Mouse (Mus musculus): Measurements from ENCODE around the gene Itpr2.

The Itpr2 gene

GRCm38 (mm10) chr6:146258751-146259150 lies 243.3 kb downstream of the Itpr2 start:
- no peak for DNase-seq (ENCODE audit: low spot score)

DNA sequence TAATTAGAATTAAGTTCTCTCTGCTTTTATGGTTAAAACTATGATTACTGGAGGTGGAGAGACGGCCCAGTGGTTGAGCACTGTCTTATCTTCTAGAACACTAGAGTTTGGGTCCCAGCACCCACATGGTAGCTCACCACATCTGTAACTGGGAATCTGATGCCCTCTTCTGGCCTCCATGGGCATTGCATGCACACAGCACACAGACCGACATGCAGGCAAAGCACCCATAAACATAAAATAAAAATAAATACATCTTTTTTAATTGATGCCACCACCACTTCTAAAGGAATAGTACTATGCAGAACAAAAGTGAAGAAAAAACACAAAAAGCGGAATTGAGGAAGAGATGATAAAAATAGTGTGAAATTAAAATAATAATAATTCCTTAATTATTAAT lies 243.8 kb downstream of the Itpr2 start:
- no peak for DNase-seq (ENCODE audit: low spot score)

DNA sequence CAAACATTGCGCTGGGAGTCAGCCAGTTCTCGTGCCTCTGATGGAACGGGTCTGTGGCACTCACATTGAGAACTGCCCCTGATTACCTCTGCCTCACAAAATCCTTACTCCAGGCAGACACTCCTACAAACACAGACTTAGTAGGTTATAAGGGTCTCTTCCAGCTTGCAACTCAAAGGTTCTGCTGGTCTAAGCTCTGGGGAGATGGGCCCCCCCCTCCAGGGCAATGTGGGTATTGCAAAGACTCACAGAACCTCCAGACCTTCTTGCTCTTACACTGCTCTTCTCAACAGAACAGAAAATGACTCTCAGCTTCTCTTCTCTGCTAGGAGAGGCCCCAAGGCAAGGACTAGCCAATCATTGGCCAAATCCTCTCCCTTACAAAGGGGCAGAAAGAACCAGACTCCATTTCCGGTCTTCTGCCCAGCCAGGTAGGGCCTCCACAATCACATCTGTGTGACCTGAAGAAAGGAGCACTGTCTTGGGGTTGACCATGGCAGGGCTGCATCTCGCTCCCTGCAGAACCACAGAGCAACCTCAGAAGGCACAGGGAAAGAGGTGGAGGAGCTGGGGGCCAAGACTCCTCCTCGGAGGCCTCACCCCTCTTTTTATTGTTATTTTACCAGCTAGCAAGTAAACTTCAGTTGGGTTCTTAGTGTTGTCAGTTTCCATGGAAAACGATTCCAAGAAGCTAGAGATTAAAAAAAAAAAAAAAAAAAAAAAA lies 244.9 kb downstream of the Itpr2 start:
- peak; percentile 30 for DNase-seq (ENCODE audit: low spot score)

DNA sequence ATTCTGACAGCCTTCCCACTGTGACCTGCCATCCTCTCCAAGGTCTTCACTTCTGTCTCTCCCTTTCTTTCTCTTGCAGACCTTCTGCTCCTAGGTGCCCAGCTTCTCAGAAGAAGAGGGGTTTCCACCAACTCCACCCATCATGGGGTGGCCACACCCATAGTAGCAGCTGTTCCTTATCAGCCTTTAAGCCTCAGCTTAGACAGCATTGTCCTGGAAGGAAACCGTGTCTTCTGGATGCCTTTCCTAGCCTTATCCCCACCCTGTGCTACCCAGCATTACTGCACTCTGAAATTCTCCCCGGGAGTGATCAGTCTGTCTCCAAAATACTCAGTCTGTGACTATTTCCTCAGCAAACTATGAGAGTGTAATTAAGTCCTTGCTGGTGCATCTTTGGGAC lies 245.6 kb downstream of the Itpr2 start:
- no peak for DNase-seq (ENCODE audit: low spot score)

- no peak for DNase-seq (ENCODE audit: low spot score)
Measured at GRCm38 (mm10) chr6:146255656-146256055, 246.4 kb downstream of the Itpr2 start.

DNA sequence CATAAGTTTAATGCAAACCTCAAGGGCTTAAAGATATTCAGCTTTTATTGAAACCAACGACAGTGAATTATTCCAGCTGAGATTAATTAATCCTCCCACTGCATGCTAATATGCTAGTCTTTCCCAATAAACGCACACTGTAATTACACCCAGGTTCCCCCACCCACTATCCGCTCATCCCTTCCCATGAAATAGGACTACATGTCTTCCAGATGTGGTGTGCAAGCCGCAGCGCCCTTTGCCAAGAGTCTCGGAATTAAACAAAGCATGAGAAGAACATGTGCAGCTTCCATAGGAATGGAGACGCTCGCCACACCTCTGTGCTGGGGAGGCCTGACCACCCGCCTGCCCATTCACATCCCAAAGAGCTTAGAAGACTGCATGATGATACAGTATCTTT lies 247.1 kb downstream of the Itpr2 start:
- no peak for DNase-seq (ENCODE audit: low spot score)

GRCm38 (mm10) chr6:146254216-146254820 lies 247.7 kb downstream of the Itpr2 start:
- DNase-seq (ENCODE audit: low spot score) = no peak

DNA sequence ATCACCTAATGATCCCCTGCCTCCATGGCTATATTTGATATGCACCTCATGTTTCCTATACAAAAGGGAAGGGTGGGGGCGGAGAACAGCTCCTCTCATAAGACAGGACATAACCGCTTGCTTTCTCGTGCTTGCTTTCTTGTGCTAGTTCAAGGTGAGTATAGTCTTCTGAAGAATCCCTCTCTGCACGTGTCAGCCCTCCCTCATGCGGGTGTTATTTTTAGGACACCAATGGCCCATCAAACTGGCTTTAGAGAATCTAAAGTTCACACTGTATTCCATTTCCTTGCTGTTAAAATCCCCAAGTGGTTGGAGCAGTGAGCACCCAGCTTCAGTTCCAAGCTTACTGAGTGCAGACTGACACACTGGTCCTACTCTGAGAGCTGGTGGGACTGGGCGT lies 252.9 kb downstream of the Itpr2 start:
- DNase-seq (ENCODE audit: low spot score) = no peak

DNA sequence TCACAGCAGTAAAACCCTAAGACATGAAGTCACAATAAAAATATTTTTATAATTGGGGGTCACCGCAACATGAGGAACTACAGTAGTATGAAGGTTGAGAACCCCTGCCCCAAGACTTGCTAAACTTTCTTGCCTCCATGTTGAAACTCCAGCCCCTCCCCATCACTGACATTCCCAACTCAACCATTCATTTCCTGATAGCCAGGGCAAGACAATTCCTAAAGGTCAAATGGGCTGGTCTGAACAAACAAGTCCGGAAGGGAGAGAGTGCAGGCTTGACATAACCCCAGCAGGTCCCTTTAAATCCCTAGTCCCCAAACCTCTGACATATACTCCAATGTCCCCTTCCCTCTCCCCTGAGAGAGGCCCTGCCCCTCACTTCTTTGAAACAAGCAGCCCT lies 253.7 kb downstream of the Itpr2 start:
- no peak for DNase-seq (ENCODE audit: low spot score)

DNA sequence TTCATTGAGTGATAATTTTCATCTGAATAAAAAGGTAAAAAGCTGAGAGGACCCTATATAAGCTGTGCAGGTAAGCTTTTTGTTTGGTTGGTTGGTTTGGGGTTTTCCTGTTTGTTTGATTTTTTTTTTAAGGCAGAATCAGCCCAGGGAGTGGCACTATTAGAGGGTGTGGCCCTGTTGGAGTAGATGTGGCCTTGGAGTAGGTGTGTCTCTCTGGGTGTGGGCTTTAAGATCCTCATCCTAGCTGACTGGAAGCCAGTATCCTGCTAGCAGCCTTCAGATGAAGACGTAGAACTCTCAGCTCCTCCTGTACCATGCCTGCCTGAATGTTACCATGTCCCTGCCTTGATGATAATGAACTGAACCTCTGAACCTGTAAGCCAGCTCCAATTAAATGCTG lies 254.1 kb downstream of the Itpr2 start:
- DNase-seq (ENCODE audit: low spot score) = no peak

DNA sequence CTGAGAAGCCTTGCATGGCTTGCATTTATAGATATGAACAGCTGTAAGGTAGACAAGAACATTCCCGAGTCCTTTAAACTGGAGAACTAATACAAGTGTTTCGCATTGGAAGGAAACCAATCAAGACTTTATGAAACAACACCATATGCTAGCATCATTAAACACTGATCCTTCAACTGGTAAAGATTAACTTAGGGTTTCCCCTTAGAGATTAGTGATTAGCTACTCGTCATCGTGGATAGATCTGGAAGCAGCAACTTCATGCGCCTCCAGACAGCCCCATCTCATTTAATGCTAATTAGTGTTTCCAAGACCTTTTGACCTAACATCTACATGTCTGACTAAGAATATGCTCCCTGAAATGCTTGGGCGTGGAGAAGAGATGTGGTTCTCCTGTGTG lies 255.7 kb downstream of the Itpr2 start:
- DNase-seq (ENCODE audit: low spot score) = no peak

DNA sequence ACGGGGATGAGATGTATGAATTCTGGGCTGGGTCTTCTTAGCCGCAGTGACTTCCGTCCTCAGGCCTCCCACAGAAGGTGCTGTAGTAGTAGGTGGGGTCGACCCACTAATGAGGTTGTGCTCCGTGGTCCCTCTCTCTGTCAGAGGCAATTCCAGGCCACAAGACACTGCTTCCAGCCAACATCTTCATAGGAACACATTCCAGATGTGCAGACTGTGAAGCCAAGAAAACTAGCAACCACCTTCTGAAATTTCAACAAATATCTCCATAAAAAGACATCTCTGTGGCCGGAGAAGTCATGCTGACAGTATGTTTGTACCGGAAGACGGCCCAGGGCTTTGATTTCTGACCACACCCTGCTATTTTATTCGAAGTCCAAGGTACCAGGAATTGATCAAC lies 256.1 kb downstream of the Itpr2 start:
- no peak for DNase-seq (ENCODE audit: low spot score)

- no peak for DNase-seq (ENCODE audit: low spot score)
Measured at GRCm38 (mm10) chr6:146243068-146243467, 259.0 kb downstream of the Itpr2 start.

DNA sequence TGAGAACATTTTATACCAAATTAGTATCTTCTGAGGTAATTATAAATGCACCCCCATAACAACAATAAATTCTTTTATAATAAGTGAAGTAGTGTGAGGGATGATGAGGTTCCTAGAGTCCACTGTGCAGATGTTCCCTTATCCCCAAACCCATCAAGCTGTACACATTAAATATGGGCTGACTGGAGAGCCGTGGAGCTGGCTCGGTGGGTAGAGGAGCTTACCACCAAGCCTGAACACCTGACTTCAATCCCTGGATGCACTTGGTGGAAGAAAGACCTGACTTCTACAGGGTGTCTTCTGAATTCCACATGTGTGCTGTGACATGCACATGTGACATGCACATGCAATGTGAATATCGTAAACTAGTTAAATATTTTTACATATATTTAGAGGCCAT lies 260.7 kb downstream of the Itpr2 start:
- DNase-seq (ENCODE audit: low spot score) = no peak

DNA sequence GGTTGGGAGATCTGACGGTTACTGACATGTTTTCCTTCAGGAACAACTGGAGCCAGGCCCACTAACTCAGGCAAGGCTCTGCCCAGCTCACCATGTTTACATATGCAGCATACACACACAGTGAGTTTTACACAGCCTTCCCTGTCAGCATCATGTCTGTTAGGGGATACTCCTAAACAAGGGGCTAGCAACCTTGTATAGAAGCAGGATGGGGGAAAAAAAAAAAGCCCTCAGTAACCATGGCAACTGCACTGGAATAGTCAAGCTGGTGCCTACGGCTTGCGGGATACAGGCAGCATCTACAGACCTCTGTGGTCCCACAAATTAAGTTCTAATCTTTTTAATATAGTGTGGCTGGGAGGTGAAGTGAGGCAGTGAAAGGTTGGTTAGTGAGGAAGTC lies 266.9 kb downstream of the Itpr2 start:
- DNase-seq (ENCODE audit: low spot score) = no peak

- no peak for DNase-seq (ENCODE audit: low spot score)
Measured at GRCm38 (mm10) chr6:146234417-146234816, 267.6 kb downstream of the Itpr2 start.

- DNase-seq (ENCODE audit: low spot score) = no peak
Measured at GRCm38 (mm10) chr6:146230903-146231302, 271.1 kb downstream of the Itpr2 start.

DNA sequence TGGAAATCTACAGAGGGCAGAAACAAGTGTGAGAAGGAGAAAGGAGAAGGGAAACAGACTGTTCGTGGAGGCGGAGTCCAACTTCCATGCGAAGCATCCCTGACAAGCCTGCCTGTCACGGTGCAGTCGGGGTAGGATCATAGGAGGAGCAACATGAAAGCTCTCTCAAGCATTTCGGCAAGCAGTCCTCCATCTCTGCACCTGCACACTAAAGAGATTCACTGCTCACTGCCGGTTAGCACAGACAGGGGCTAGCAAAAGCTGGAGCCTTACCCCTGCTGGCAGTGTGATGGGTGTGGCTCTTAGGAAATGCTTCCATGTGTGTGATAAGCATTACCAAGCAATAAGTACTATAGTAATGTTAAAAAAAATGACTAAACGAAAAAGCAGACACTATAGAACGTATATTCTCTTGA lies 271.6 kb downstream of the Itpr2 start:
- DNase-seq (ENCODE audit: low spot score) = no peak

- no peak for DNase-seq (ENCODE audit: low spot score)
Measured at GRCm38 (mm10) chr6:146229967-146230366, 272.1 kb downstream of the Itpr2 start.

DNA sequence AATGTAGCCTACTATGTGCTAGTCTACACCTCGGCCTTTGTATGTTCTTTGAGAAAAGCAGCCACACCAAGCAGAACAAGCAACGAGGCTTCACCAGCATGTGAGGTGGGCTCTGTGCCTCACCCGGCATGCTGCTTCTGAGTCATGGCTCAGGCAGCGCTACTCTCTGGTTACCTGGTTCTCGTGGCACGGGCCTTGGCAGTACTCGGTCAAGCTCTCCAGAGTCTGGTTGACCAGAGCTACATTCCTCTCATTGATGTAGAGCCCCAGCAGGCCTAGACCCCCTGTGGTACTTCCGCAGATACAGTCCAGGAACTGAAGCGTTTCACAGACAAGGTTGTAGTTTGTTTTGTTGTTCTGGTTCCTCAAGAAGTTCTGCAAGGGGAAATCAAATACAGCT lies 272.5 kb downstream of the Itpr2 start:
- no peak for DNase-seq (ENCODE audit: low spot score)

DNA sequence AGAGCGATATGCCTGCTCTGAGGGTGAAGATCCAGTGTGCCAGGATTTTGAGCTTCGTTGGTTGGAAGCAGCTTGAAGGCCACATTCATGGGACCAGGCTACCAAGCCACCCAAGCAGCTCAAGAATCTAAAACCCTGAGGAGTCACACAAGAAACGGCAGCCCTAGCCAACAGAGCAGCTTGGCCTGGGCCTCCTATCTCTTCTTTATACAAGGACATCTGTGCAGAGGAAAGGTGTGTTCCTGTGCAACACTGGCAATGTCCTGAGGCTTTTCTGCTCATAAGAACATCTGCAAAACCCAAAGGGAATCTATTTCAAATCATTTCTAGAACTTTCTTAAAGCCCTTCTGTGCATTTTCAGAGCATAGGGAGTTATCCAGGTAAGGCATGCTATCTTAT lies 274.0 kb downstream of the Itpr2 start:
- DNase-seq (ENCODE audit: low spot score) = no peak

GRCm38 (mm10) chr6:146222403-146223063 lies 279.5 kb downstream of the Itpr2 start:
- no peak for DNase-seq (ENCODE audit: low spot score)
